Mouse (Mus musculus) cerebellum, adult 2 months (tissue): ENCODE data around the gene Cpne6.
A peak's percentile ranks its signal among the peaks of the same experiment; 100 is the strongest.

ENCODE experiments used
- CTCF ChIP-seq: fragments of 200-500 bp; IDR thresholded peaks from 2 replicates; pipeline ENCODE4 v1.5.1; 2011; ENCODE audit warnings: low read depth, mild to moderate bottlenecking, control low read depth, low read length, moderate library complexity, borderline replicate concordance; ENCODE audit not compliant: insufficient read depth
- POLR2A ChIP-seq: fragments of 200-500 bp; IDR thresholded peaks from 2 replicates; pipeline ENCODE4 v1.6.1; 2011; ENCODE audit warnings: low read length, control low read depth, borderline replicate concordance; ENCODE audit not compliant: insufficient read depth

DNA sequence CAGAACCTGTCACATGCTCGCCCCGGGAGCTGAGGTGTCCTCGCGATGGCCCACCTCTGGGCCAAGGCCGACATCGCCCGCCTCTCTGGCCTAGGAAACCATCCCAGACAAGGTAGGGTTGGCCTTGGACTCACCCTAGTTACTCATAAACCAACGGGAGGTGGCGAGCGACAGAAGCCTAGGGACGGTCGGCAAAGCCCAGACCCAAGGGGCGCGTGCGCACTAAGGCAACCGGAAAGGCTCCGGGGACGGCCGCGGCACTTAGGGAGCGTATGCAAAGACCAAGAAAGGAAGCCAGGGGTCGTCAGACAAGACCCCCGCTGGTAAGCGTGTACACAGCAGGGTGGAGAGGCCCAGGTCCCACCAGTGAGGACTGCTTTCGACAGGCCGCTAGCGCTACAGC, 49.6 kb downstream of the Cpne6 start, which contains the start of gene Dcaf11:
- TF ChIP-seq CTCF (no peak; the same call in 1 of the 2 replicates), POLR2A (0 out of 2 replicates have a peak, but pooled peaks have one; percentile 49)
